Mouse (Mus musculus): ENCODE data around the gene Asb4. TPM values are rescaled to one million over a fixed set of nuclear protein-coding genes. Genes with fewer than 3 reads are reported as not detected.

Gene Asb4
- polyA plus RNA-seq, 1 experiment from 2014 or later, result 26.5 TPM

DNA sequence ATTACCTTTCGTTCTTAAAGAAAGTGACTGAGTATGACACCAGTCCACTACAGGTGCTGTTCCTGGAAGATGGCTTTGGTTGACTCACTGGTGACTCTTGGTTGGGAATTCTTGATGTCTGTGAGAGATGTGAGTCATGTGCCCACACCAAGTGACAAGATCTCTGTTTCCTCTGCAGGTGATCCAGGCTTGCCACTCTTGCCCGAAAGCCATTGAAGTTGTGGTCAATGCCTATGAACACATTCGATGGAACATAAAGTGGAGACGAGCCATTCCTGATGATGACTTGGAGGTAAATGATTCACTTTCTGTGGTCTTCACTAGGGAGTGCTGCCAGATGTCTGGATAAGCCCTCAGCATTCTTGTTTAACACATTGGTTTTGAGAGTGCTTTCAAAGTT is 46.4 kb downstream of the Asb4 start:
- Histone ChIP-seq H3K27ac (ENCODE audit: low read length) (no peak overlapping the region), H3K4me3 (ENCODE audit: low read length) (no peak overlapping the region), H3K4me1 (ENCODE audit: control insufficient read depth, insufficient read depth, low read length) (no peaks in the 10 kb centered on the region; the same call in 1 of the 2 replicates), H3K9ac (ENCODE audit: low read length) (no peak overlapping the region), H3K9me3 (replicated peaks; ENCODE audit: control insufficient read depth, low read length) (no peaks in the 10 kb centered on the region), H3K36me3 (ENCODE audit: control insufficient read depth, insufficient read depth) (peaks cover 6% of the 10 kb centered on the region; the same call in 1 of the 2 replicates), H3K27me3 (ENCODE audit: control insufficient read depth, insufficient read depth, low read length) (no peaks in the 10 kb centered on the region), H3K4me2 (ENCODE audit: low read depth, low read length) (no peak overlapping the region)
- WGBS, result 96% methylated on average over 4 of the region's 4 CpGs
- ATAC-seq (replicated peaks; ENCODE audit: extremely low read depth, insufficient read depth, low FRiP score), result no peak

- Histone ChIP-seq H3K4me1 (ENCODE audit: control insufficient read depth, insufficient read depth, low read length) (no peaks in the 10 kb centered on the region; the same call in 1 of the 2 replicates), H3K27me3 (ENCODE audit: control insufficient read depth, insufficient read depth, low read length) (no peaks in the 10 kb centered on the region), H3K4me3 (ENCODE audit: low read length) (no peak overlapping the region), H3K9me3 (replicated peaks; ENCODE audit: control insufficient read depth, low read length) (no peaks in the 10 kb centered on the region), H3K9ac (ENCODE audit: low read length) (no peak overlapping the region), H3K27ac (ENCODE audit: low read length) (no peak overlapping the region), H3K36me3 (ENCODE audit: control insufficient read depth, insufficient read depth) (peaks cover 6% of the 10 kb centered on the region; the same call in 1 of the 2 replicates), H3K4me2 (ENCODE audit: low read depth, low read length) (no peak overlapping the region)
- WGBS, result 92% methylated on average over 4 of the region's 4 CpGs
- no peak for ATAC-seq (replicated peaks; ENCODE audit: extremely low read depth, insufficient read depth, low FRiP score)
Measured at GRCm38 (mm10) chr6:5429982-5430550, 46.9 kb downstream of the Asb4 start.

DNA sequence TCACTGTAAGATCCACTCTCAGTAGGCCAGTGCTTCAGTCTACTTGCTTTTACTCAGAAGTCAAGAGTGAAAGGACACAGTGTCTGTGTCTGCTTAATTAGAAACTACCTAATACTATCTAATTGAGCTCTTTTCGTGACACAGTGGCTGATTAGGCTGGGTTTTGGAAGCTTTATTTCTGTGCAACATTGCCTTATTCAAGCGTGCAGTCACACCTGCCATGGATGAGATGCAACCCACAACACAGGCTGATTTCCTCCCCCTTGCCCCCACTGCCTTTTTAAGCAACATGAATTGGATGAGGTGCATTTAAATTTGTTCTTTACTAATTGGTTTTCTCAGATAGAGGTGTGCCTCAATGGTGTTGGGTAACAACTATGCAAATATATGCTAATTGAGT is 50.7 kb downstream of the Asb4 start:
- no peak overlapping the region for H3K4me3 ChIP-seq (ENCODE audit: low read length)
- H3K9ac ChIP-seq (ENCODE audit: low read length), result no peak overlapping the region
- no peak for ATAC-seq (replicated peaks; ENCODE audit: extremely low read depth, insufficient read depth, low FRiP score)
- no peak overlapping the region for H3K4me2 ChIP-seq (ENCODE audit: low read depth, low read length)
- no peaks in the 10 kb centered on the region for H3K27me3 ChIP-seq (ENCODE audit: control insufficient read depth, insufficient read depth, low read length)
- no peaks in the 10 kb centered on the region for H3K4me1 ChIP-seq (ENCODE audit: control insufficient read depth, insufficient read depth, low read length)
- H3K27ac ChIP-seq (ENCODE audit: low read length), result no peak overlapping the region
- H3K36me3 ChIP-seq (ENCODE audit: control insufficient read depth, insufficient read depth), result peaks cover 6% of the 10 kb centered on the region; the same call in 1 of the 2 replicates
- H3K9me3 ChIP-seq (replicated peaks; ENCODE audit: control insufficient read depth, low read length), result no peaks in the 10 kb centered on the region
- WGBS, result 90% methylated on average over 2 of the region's 2 CpGs

- no peak overlapping the region for H3K4me3 ChIP-seq (ENCODE audit: low read length)
- H3K4me2 ChIP-seq (ENCODE audit: low read depth, low read length), result no peak overlapping the region
- H3K9me3 ChIP-seq (replicated peaks; ENCODE audit: control insufficient read depth, low read length), result no peaks in the 10 kb centered on the region
- no peaks in the 10 kb centered on the region for H3K36me3 ChIP-seq (ENCODE audit: control insufficient read depth, insufficient read depth)
- H3K27me3 ChIP-seq (ENCODE audit: control insufficient read depth, insufficient read depth, low read length), result no peaks in the 10 kb centered on the region
- no peak overlapping the region for H3K27ac ChIP-seq (ENCODE audit: low read length)
- ATAC-seq (replicated peaks; ENCODE audit: extremely low read depth, insufficient read depth, low FRiP score), result no peak
- 58% methylated on average over 4 of the region's 4 CpGs for WGBS
- H3K9ac ChIP-seq (ENCODE audit: low read length), result no peak overlapping the region
- peaks cover 5% of the 10 kb centered on the region for H3K4me1 ChIP-seq (ENCODE audit: control insufficient read depth, insufficient read depth, low read length)
Measured at GRCm38 (mm10) chr6:5437757-5438156, 54.6 kb downstream of the Asb4 start.

- Histone ChIP-seq H3K4me3 (ENCODE audit: low read length) (no peak overlapping the region), H3K4me2 (ENCODE audit: low read depth, low read length) (no peak overlapping the region), H3K9me3 (replicated peaks; ENCODE audit: control insufficient read depth, low read length) (no peaks in the 10 kb centered on the region), H3K36me3 (ENCODE audit: control insufficient read depth, insufficient read depth) (no peaks in the 10 kb centered on the region), H3K27me3 (ENCODE audit: control insufficient read depth, insufficient read depth, low read length) (no peaks in the 10 kb centered on the region), H3K4me1 (ENCODE audit: control insufficient read depth, insufficient read depth, low read length) (peaks cover 13% of the 10 kb centered on the region), H3K27ac (ENCODE audit: low read length) (no peak overlapping the region), H3K9ac (ENCODE audit: low read length) (no peak overlapping the region)
- WGBS, result 84% methylated on average over 6 of the region's 6 CpGs
- ATAC-seq (replicated peaks; ENCODE audit: extremely low read depth, insufficient read depth, low FRiP score), result no peak
Measured at GRCm38 (mm10) chr6:5441221-5441620, 58.0 kb downstream of the Asb4 start.

GRCm38 (mm10) chr6:5442316-5443085 is 59.3 kb downstream of the Asb4 start:
- Histone ChIP-seq H3K4me2 (ENCODE audit: low read depth, low read length) (peak overlapping the region; percentile 60), H3K4me1 (ENCODE audit: control insufficient read depth, insufficient read depth, low read length) (peaks cover 13% of the 10 kb centered on the region), H3K36me3 (ENCODE audit: control insufficient read depth, insufficient read depth) (no peaks in the 10 kb centered on the region), H3K27ac (ENCODE audit: low read length) (peak overlapping the region; percentile 81), H3K9ac (ENCODE audit: low read length) (peak overlapping the region; percentile 52; the same call in 1 of the 2 replicates), H3K4me3 (ENCODE audit: low read length) (peak overlapping the region; percentile 20), H3K9me3 (replicated peaks; ENCODE audit: control insufficient read depth, low read length) (no peaks in the 10 kb centered on the region), H3K27me3 (ENCODE audit: control insufficient read depth, insufficient read depth, low read length) (no peaks in the 10 kb centered on the region)
- peak; percentile 93 for ATAC-seq (replicated peaks; ENCODE audit: extremely low read depth, insufficient read depth, low FRiP score)
- 3% methylated on average over 13 of the region's 14 CpGs for WGBS

DNA sequence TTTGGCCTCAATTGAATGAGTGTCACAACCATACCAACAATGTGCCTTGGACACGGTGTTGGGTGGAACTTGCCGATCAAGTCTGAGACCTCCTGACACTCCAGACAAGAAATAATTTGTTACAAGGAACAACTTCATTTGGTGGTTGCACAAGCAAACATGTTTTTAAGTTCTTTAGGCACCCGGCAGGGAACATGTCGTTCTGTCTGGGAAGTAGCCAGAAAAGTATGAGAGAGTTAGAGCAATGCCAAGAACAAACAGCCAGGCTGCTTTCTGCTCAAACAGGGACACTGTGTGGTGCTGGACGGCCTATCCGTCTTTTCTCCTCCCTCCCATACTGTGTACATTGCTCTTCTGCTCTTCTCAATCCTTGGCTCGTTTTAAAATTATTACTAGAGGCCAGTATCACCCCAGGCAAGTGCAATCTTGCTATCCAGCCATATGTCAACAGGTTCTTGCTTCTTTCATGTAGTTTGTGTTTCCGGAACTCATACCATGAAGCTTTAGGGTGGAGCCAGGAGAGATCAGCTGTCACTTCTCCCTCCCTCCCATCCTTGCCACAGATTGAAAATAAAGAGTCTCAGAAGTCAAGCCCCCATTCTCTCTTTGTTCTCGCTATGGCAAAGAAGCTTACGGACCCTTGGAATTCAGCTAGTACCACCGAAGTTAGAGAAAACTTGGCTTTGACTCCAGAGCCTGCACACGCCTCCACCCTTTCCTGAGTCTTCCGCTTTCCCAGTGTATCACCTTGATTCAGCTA is 60.1 kb downstream of the Asb4 start:
- peak; percentile 85 for ATAC-seq (replicated peaks; ENCODE audit: extremely low read depth, insufficient read depth, low FRiP score)
- WGBS, result 19% methylated on average over 13 of the region's 13 CpGs
- no peaks in the 10 kb centered on the region for H3K9me3 ChIP-seq (replicated peaks; ENCODE audit: control insufficient read depth, low read length)
- H3K9ac ChIP-seq (ENCODE audit: low read length), result peak overlapping the region; percentile 23; the same call in 1 of the 2 replicates
- H3K4me1 ChIP-seq (ENCODE audit: control insufficient read depth, insufficient read depth, low read length), result peaks cover 13% of the 10 kb centered on the region
- H3K4me2 ChIP-seq (ENCODE audit: low read depth, low read length), result peak overlapping the region; percentile 60
- H3K27me3 ChIP-seq (ENCODE audit: control insufficient read depth, insufficient read depth, low read length), result no peaks in the 10 kb centered on the region
- H3K4me3 ChIP-seq (ENCODE audit: low read length), result peak overlapping the region; percentile 20
- H3K27ac ChIP-seq (ENCODE audit: low read length), result peak overlapping the region; percentile 81
- no peaks in the 10 kb centered on the region for H3K36me3 ChIP-seq (ENCODE audit: control insufficient read depth, insufficient read depth)

DNA sequence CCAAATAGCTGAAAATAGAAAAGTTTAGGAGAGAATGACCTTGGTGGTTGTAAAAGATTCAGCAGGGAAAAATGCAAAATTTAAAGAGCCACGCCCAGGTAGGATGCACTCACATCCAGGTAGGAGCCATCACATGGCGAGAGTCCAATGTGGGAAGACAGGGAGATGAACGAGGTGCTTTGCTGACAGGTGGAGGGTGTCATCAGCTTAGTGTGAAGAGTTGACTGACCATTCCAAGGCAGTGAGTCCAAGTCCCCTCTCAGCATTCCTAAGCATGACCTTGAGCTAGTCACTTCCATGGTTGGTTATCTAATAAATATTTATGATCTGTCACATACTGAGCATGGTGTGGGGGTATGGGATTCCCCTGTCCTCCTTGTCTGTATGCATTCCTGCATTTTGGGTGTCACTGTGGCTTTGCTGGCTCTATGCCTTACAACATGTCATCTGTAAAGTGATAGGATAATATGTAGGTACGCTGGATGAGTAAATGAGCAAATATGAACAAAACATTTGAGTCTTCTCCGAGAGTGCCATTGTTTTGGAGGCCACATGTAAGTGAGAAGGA is 61.2 kb downstream of the Asb4 start:
- H3K9me3 ChIP-seq (replicated peaks; ENCODE audit: control insufficient read depth, low read length), result no peaks in the 10 kb centered on the region
- 89% methylated on average over 5 of the region's 5 CpGs for WGBS
- ATAC-seq (replicated peaks; ENCODE audit: extremely low read depth, insufficient read depth, low FRiP score), result no peak

More for the DNA sequence above, 61.2 kb downstream of the Asb4 start:
- Histone ChIP-seq H3K9ac (ENCODE audit: low read length) (no peak overlapping the region), H3K27me3 (ENCODE audit: control insufficient read depth, insufficient read depth, low read length) (no peaks in the 10 kb centered on the region), H3K4me2 (ENCODE audit: low read depth, low read length) (no peak overlapping the region), H3K36me3 (ENCODE audit: control insufficient read depth, insufficient read depth) (no peaks in the 10 kb centered on the region), H3K27ac (ENCODE audit: low read length) (no peak overlapping the region), H3K4me3 (ENCODE audit: low read length) (no peak overlapping the region), H3K4me1 (ENCODE audit: control insufficient read depth, insufficient read depth, low read length) (peaks cover 13% of the 10 kb centered on the region)

Measured in heart, embryonic 16.5 days (tissue).